Mouse (Mus musculus): ENCODE measurements around the gene Serp2.

- TF ChIP-seq HCFC1 (IDR thresholded peaks at IDR 0.05; ENCODE audit: borderline replicate concordance, insufficient read depth, low read length), result no peak
- no peak for TF ChIP-seq ZC3H11A (IDR thresholded peaks at IDR 0.05; ENCODE audit: borderline replicate concordance, low read depth, low read length)
- TF ChIP-seq CHD2 (IDR thresholded peaks at IDR 0.05; ENCODE audit: low read depth, low read length), result no peak
- no peak for TF ChIP-seq MAFK (IDR thresholded peaks at IDR 0.05; ENCODE audit: insufficient read depth, low read depth, low read length)
Measured at GRCm38 (mm10) chr14:76488101-76489044, 68.3 kb downstream of the Serp2 start.

All from ES-E14 (cell line).